Mouse (Mus musculus): Measurements from ENCODE around the gene Mc3r.

The Mc3r gene

DNA sequence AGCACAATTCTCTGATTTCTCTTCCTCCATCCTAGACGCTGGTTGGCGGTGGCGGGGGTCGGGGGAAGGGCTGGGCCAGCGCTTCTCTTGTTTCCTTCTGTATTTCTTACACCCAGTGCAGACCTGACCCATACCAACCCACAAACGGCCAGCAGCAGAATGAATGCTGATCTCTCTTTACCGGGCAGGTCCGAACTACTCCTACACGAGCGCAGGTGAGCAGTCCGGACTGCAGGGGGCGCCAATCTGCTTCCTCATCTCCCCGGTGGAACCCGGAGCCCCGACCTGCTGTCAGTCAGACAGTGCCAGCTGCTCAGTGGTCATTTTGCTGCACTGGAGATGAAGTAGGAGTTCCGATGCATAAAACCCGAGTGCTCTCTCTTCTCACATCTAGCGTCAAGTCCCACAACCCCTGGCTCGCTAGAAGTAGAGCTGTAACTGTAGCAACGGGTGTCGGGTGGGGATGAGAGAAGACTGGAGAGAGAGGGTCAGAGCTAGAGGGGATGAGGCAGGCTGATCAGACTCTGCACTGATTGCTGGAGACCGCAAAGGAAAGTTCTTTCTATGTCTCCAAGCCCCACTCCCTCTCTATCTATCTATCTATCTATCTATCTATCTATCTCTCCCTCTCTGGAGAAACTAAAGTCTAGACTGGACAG lies at the start of gene Mc3r:
Mc3r (plus strand) TSS at position 387 of the 659 bp plus-strand sequence.
- DNase-seq = peak; percentile 83

DNA sequence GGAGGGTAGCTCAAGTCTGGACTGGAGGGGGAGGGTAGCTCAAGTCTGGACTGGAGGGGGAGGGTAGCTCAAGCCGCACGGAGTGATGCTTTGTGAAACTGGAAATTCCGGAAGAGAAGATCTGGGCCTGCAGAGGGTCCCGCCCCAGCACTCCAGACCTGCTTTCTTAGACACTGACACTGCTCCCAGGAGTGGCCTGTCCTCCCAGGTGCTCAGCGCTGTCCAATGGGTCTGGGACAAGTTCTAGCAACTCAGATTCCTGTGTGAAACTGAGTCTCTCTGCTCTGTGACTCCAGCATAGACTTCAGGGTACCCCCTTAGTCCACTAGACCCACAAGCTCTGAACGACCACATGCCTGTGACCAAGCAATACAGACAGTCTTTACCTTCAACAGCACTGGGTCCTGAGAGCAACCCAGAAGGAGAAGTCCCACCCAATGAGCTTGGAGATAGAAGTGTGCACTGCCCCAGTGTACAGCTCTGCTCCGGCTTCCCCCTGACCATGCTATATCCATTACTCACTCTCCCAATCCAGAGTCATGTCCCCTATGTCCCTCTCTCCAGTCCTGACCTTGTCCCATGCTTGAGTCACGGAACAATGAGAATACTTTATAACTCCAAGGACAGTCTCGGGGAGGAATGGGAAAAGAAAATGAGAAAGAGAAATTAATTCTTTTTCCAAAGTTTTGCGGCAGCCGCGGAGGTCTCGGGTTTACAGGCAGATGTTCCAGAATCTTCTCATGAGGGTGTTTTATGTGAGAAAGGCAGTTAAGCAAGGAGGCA lies 46.1 kb upstream of the Mc3r start:
- DNase-seq = no peak

DNA sequence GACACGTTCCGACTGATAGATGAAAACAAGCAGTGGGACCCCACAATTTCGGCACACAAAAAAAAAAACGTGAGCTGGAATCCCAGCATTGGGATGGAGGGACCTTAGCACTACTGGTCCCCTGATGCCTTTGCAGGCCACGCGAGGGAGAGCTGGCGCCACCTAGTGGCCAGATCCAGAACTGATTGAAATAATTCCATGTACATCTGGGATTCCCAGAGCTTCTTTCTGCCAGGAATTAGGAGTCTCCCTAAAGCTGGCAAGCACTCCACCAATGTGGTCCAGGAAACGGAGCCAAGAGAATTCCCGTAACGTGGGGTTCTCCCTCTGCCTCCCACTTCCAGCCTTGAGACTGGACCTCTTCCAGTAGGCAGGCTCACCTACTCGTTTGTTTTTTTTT lies 41.3 kb upstream of the Mc3r start:
- peak; percentile 81 for DNase-seq

DNA sequence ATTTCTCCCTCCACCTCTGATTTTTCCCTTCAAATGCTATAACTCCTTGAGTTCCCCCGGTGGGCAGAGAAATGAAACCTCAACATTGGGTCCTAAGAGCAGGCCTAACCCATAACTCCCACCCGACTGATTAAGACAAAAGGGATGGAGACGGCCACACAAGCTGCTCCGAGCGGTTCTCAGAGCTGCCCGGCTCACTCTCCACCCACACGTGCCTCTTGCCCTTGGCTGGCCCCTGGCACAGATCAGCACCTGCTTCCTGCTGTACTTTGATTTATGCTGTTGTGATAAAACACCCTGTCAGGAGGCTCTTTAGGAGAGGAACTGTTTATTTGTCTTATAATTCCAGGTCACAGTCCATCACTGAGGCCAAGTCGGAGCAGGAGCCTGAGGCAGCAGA lies 34.8 kb upstream of the Mc3r start:
- peak; percentile 34 for DNase-seq

- no peak for DNase-seq
Measured at GRCm38 (mm10) chr2:172214336-172214735, 34.0 kb upstream of the Mc3r start.

DNA sequence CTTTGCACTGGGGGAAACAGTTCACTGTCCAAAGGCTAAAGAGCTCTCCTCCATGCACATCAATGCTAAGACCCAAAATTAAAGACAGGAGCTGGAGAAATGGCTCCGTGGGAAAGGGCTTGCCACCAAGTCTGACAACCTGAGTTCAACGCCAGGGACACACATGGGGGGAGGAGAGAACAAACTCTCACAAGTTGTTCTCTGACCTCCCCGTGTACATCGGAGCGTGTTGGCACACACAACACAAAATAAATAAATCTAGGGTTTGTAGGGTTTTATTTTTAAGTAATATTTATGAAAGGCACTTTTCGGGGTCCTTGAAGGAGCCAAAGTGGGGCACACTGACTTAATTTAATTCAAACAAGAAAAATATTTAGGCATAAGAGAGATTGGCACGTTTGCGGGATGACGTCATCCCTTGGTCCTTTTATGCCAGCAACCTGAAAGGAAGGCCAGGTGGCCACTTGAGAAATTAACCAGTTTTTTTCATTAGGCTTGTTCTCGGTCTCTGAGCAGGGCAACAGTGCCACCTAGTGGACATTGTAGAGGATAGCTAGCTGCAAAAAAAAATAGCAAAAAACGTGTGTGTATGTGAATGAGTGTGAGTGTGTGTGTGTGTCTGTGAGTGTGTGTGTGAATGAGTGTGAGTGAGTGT lies 32.7 kb upstream of the Mc3r start:
- peak; percentile 87 for DNase-seq

GRCm38 (mm10) chr2:172216163-172216915 lies 32.0 kb upstream of the Mc3r start:
- no peak for DNase-seq

DNA sequence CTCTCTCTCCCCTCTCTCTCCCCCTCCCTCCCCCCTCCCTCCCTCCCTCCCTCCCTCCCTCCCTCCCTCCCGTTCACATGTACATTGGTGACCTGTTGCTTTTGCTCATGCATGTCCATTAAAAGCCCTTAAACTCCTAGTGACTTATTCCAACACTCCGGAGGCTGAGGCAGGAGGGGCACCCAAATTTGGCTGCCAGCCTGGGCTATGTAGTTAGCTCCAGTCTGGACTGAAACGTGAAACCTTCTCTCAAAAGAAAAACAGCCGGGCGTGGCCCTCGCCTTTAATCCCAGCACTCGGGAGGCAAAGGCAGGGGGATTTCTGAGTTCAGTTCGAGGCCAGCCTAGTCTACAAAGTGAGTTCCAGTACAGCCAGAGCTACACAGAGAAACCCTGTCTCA lies 30.4 kb upstream of the Mc3r start:
- no peak for DNase-seq

DNA sequence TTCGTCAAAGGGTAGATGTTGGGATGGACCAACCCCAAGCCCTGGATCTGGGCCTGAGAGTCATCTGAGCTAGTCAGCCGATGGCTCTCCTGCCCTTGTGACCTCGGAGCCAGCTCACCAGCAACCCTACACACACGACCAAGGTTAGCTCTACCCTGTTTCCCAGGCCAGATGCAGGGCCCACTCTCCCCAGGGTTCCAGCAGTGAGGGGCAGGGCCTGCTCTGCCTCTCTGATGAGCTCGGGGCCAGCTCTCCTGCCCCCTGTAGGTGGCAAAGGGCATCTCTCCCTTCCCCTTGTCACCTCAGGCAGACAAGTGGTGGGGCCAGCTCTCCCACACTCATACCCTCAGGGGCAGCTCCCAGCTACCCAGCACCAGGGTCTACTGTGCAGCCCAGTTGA lies 29.1 kb upstream of the Mc3r start:
- DNase-seq = no peak

- peak; percentile 80 for DNase-seq
Measured at GRCm38 (mm10) chr2:172221656-172222393, 26.5 kb upstream of the Mc3r start.

DNA sequence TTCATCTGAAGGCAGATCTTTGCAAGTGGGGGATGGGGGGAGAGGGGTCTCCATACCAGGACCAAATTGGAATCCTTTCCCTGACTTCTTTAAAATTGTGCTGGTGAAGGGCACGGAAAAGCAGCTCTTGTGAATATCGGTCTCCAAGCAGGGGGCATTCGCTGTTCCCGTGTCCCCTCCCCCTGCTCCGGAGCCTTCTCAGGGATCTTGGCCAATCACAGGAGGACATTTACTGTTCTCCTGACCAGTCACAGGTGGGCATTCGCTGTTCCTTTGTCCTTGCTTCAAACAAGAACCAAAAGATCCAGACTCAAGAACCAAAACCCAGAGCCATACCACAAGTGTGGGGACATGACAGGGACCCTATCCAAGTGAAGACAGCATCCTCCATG lies 25.9 kb upstream of the Mc3r start:
- no peak for DNase-seq

DNA sequence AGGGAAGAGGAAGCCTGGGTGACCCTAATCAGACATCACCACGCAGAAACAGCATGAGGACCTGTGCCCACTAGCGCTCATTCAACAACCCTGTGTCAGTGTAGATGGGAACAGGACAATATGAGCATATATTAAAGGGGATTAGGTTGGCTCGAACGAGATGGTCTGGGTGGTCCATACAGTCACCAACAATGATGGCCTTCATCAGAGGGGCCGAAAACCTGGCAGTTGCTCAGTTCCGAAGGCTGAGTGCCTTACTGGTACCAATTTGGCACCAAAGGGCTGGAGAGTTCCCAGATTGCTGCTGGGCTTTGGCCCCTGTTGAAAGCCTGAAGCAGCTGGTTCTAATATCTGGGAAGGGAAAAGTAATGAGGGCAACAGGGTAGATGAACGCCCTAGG lies 25.4 kb upstream of the Mc3r start:
- DNase-seq = no peak

- DNase-seq = no peak
Measured at GRCm38 (mm10) chr2:172223451-172224200, 24.7 kb upstream of the Mc3r start.

DNA sequence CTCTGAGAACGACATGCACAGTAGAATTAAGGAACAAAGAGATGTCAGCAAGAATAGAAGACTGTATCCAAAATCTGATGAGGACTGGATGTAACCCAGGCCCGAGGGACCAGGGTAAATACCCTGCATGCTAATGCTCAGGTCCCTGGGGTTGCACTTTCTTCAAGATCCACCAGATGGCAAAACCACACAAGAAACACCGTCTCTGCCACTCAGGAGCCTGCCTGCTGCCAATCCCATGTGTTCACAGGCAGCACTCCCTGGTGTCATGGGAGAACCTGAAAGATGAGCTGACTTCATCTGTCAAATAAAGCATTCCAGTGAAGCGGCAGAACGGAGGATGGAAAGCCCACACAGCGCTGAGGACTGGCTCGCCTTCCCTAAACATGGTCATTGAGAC lies 21.3 kb upstream of the Mc3r start:
- DNase-seq = peak; percentile 68

- DNase-seq = no peak
Measured at GRCm38 (mm10) chr2:172227808-172228207, 20.5 kb upstream of the Mc3r start.

DNA sequence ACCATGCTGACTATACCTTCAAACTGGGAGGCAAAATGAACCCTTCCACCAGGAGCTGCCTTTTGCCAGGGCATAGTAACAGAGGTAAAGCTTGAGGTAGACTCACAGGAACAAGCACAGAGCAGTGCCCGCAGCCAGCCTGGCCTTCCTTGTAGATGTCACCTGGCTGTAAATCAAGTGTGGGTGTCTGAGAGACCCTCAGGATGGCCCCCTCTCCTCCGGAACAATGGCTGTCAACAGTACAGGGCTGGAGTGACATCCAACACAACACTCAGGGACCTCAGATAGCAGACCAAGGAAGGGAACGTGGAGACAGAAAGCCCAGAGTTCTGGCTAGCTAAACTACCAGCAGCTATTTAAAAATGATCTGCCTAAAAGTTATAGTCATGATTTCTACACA lies 19.1 kb upstream of the Mc3r start:
- DNase-seq = no peak

DNA sequence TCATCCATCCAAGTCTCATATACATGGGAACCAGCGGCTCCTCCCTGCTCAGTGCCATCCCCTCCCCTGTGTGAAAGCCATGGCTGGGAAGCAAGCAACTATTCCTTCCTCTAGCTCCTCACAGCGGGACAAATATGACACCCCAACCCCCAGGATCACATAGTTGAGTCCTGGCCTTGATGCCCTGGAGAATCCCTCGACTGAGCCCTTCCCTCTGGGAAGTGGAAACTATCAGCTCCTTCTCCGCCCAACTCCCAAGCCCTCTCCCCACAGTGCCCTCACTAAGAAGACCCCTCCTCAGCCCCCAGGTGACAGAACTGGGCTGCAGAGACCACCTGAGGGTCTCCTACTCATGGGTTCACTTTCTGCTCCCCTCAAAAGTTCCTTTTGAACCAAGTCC lies 18.2 kb upstream of the Mc3r start:
- no peak for DNase-seq

GRCm38 (mm10) chr2:172238220-172238619 lies 10.1 kb upstream of the Mc3r start:
- no peak for DNase-seq

DNA sequence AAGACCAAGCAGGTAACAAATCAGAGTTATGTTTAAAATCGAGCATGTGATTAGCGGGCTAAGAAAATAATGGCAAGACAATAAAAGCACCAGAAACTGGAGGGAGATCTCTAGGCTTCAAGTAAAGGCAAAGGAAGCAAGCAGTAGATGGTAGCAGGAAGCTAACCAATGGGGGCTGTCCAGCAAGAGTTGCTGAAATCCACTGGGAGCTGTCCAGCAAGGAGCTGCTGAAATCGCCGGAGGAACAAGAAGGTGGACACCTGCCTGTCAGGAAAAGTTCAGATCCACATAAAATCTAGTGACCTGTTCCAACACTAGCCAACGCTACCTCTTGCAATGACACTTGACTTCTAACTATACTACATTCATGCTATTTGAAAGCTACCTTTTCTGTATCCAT lies 7.3 kb upstream of the Mc3r start:
- peak; percentile 81 for DNase-seq

- no peak for DNase-seq
Measured at GRCm38 (mm10) chr2:172245497-172245896, 2.8 kb upstream of the Mc3r start.

DNA sequence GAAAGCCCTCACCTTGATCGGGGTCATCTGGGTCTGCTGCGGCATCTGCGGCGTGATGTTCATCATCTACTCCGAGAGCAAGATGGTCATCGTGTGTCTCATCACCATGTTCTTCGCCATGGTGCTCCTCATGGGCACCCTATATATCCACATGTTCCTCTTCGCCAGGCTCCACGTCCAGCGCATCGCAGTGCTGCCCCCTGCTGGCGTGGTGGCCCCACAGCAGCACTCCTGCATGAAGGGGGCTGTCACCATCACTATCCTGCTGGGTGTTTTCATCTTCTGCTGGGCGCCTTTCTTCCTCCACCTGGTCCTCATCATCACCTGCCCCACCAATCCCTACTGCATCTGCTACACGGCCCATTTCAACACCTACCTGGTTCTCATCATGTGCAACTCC lies 1.0 kb downstream of the Mc3r start:
- DNase-seq = no peak

DNA sequence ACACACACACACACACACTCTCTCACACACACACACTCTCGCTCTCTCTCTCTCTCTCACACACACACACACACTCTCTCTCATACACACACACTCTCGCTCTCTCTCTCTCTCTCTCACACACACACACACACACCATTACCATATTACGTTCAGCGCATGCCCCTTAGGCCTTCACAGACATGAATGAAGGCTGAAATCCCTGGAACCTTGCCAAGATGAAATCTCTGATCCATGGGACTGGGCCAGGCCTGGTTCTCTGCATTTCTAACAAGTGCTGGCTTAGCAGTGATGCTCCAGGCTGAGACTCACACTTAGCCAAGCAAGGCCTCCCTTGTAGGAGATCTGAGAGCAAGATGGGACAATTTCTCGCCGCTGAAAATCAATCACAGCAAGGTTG lies 8.1 kb downstream of the Mc3r start:
- no peak for DNase-seq
